Mouse (Mus musculus): ENCODE results near the gene Cep89.

Cep89 gene

GRCm38 (mm10) chr7:35386525-35386952, 10.3 kb upstream of the Cep89 start:
- peak; percentile 17 for DNase-seq

- DNase-seq = no peak
Observed at GRCm38 (mm10) chr7:35388694-35389093, 8.1 kb upstream of the Cep89 start.

- peak; percentile 31 for DNase-seq
Observed at GRCm38 (mm10) chr7:35392935-35393334, 3.9 kb upstream of the Cep89 start.

GRCm38 (mm10) chr7:35395734-35396456, 940 bp upstream of the Cep89 start:
- no peak for DNase-seq

- no peak for DNase-seq
Observed at GRCm38 (mm10) chr7:35401169-35401568, 4.3 kb downstream of the Cep89 start.

GRCm38 (mm10) chr7:35415226-35415625, 18.4 kb downstream of the Cep89 start:
- DNase-seq = no peak

GRCm38 (mm10) chr7:35415801-35416653, 19.2 kb downstream of the Cep89 start:
- DNase-seq = no peak

GRCm38 (mm10) chr7:35416654-35416948, 19.8 kb downstream of the Cep89 start:
- DNase-seq = no peak

GRCm38 (mm10) chr7:35423071-35423470, 26.2 kb downstream of the Cep89 start:
- no peak for DNase-seq

- no peak for DNase-seq
Observed at GRCm38 (mm10) chr7:35428146-35428545, 31.3 kb downstream of the Cep89 start.

GRCm38 (mm10) chr7:35435266-35435665, 38.4 kb downstream of the Cep89 start:
- no peak for DNase-seq

- no peak for DNase-seq
Observed at GRCm38 (mm10) chr7:35447501-35447900, 50.7 kb downstream of the Cep89 start.

GRCm38 (mm10) chr7:35447996-35448846, 51.4 kb downstream of the Cep89 start, which contains the start of gene Slc7a9:
Slc7a9 (plus strand) TSS chr7:35448796.
- DNase-seq = peak; percentile 19

- DNase-seq = no peak
Observed at GRCm38 (mm10) chr7:35448867-35449266, 52.0 kb downstream of the Cep89 start.

GRCm38 (mm10) chr7:35456091-35456814, 59.4 kb downstream of the Cep89 start:
- DNase-seq = no peak

GRCm38 (mm10) chr7:35460971-35461370, 64.1 kb downstream of the Cep89 start:
- DNase-seq = no peak

GRCm38 (mm10) chr7:35465027-35465426, 68.2 kb downstream of the Cep89 start:
- no peak for DNase-seq

GRCm38 (mm10) chr7:35467856-35468255, 71.0 kb downstream of the Cep89 start:
- DNase-seq = no peak

- DNase-seq = no peak
Observed at GRCm38 (mm10) chr7:35470794-35471193, 74.0 kb downstream of the Cep89 start.

- DNase-seq = no peak
Observed at GRCm38 (mm10) chr7:35476457-35476856, 79.6 kb downstream of the Cep89 start.

GRCm38 (mm10) chr7:35485126-35485525, 88.3 kb downstream of the Cep89 start:
- no peak for DNase-seq

GRCm38 (mm10) chr7:35486553-35486952, 89.7 kb downstream of the Cep89 start:
- no peak for DNase-seq

All from retina, postnatal 1 day (tissue).